Mouse (Mus musculus): ENCODE results near the gene Gspt1. TPM values are rescaled to one million over a fixed set of nuclear protein-coding genes. Genes with fewer than 3 reads are reported as not detected.
A peak's percentile ranks its signal among the peaks of the same experiment; 100 is the strongest.

The Gspt1 gene
- polyA plus RNA-seq, 1 experiment from 2014 or later, result 60.3 TPM

GRCm38 (mm10) chr16:11266556-11266955 is 12.4 kb upstream of the Gspt1 start:
- Histone ChIP-seq H3K9me3 (replicated peaks) (no peaks in the 10 kb centered on the region), H3K4me2 (no peak overlapping the region), H3K27ac (no peak overlapping the region), H3K27me3 (no peaks in the 10 kb centered on the region), H3K4me1 (no peaks in the 10 kb centered on the region), H3K4me3 (no peak overlapping the region), H3K36me3 (ENCODE audit: poor library complexity, severe bottlenecking) (no peaks in the 10 kb centered on the region), H3K9ac (no peak overlapping the region)
- ATAC-seq, result no peak
- WGBS, result 77% methylated on average over 2 of the region's 2 CpGs

- Histone ChIP-seq H3K9me3 (replicated peaks) (no peaks in the 10 kb centered on the region), H3K4me3 (no peak overlapping the region), H3K4me1 (no peaks in the 10 kb centered on the region), H3K4me2 (no peak overlapping the region), H3K9ac (no peak overlapping the region), H3K36me3 (ENCODE audit: poor library complexity, severe bottlenecking) (no peaks in the 10 kb centered on the region), H3K27me3 (no peaks in the 10 kb centered on the region), H3K27ac (no peak overlapping the region)
- no peak for ATAC-seq
Observed at GRCm38 (mm10) chr16:11263266-11263665, 9.1 kb upstream of the Gspt1 start.

GRCm38 (mm10) chr16:11254723-11255164 is 619 bp upstream of the Gspt1 start:
- Histone ChIP-seq H3K4me2 (peak overlapping the region; percentile 96), H3K4me3 (peak overlapping the region; percentile 98), H3K9ac (peak overlapping the region; percentile 93), H3K27ac (peak overlapping the region; percentile 92), H3K27me3 (no peaks in the 10 kb centered on the region), H3K4me1 (peaks cover 26% of the 10 kb centered on the region), H3K36me3 (ENCODE audit: poor library complexity, severe bottlenecking) (no peaks in the 10 kb centered on the region), H3K9me3 (replicated peaks) (no peaks in the 10 kb centered on the region)
- WGBS, result 23% methylated on average over 10 of the region's 10 CpGs
- no peak for ATAC-seq

- Histone ChIP-seq H3K27me3 (no peaks in the 10 kb centered on the region), H3K9ac (peak overlapping the region; percentile 93)
- under 1% methylated on average over 56 of the region's 58 CpGs for WGBS
Observed at GRCm38 (mm10) chr16:11253065-11253831, 877 bp downstream of the Gspt1 start.

GRCm38 (mm10) chr16:11247791-11248190 is 6.3 kb downstream of the Gspt1 start:
- H3K36me3 ChIP-seq (ENCODE audit: poor library complexity, severe bottlenecking), result no peaks in the 10 kb centered on the region
- 83% methylated on average over 2 of the region's 2 CpGs for WGBS
- H3K9ac ChIP-seq, result no peak overlapping the region
- ATAC-seq, result no peak
- no peaks in the 10 kb centered on the region for H3K27me3 ChIP-seq
- H3K4me1 ChIP-seq, result peaks cover 20% of the 10 kb centered on the region
- no peak overlapping the region for H3K4me3 ChIP-seq
- no peak overlapping the region for H3K4me2 ChIP-seq
- H3K27ac ChIP-seq, result no peak overlapping the region
- no peaks in the 10 kb centered on the region for H3K9me3 ChIP-seq (replicated peaks)

More at GRCm38 (mm10) chr16:11253065-11253831, 877 bp downstream of the Gspt1 start:
- Histone ChIP-seq H3K36me3 (ENCODE audit: poor library complexity, severe bottlenecking) (no peaks in the 10 kb centered on the region), H3K27ac (peak overlapping the region; percentile 92), H3K9me3 (replicated peaks) (no peaks in the 10 kb centered on the region), H3K4me2 (peak overlapping the region; percentile 96), H3K4me1 (peaks cover 26% of the 10 kb centered on the region), H3K4me3 (peak overlapping the region; percentile 98)
- peak; percentile 6; the same call in 1 of the 2 replicates for ATAC-seq

GRCm38 (mm10) chr16:11245767-11246166 is 8.4 kb downstream of the Gspt1 start:
- H3K4me1 ChIP-seq, result peaks cover 4% of the 10 kb centered on the region
- ATAC-seq, result no peak

GRCm38 (mm10) chr16:11242401-11242800 is 11.7 kb downstream of the Gspt1 start:
- Histone ChIP-seq H3K9ac (no peak overlapping the region), H3K4me3 (no peak overlapping the region), H3K9me3 (replicated peaks) (no peaks in the 10 kb centered on the region), H3K36me3 (ENCODE audit: poor library complexity, severe bottlenecking) (peaks cover 14% of the 10 kb centered on the region), H3K4me1 (0 out of 2 replicates have a peak, but pooled peaks cover 3% of the 10 kb centered on the region), H3K27ac (no peak overlapping the region), H3K27me3 (no peaks in the 10 kb centered on the region), H3K4me2 (no peak overlapping the region)
- WGBS, result 84% methylated on average over 1 of the region's 1 CpGs
- no peak for ATAC-seq

More at GRCm38 (mm10) chr16:11245767-11246166, 8.4 kb downstream of the Gspt1 start:
- H3K9me3 ChIP-seq (replicated peaks), result no peaks in the 10 kb centered on the region
- no peak overlapping the region for H3K9ac ChIP-seq
- no peaks in the 10 kb centered on the region for H3K27me3 ChIP-seq
- no peak overlapping the region for H3K27ac ChIP-seq
- 86% methylated on average over 9 of the region's 9 CpGs for WGBS
- no peaks in the 10 kb centered on the region for H3K36me3 ChIP-seq (ENCODE audit: poor library complexity, severe bottlenecking)
- H3K4me2 ChIP-seq, result no peak overlapping the region
- no peak overlapping the region for H3K4me3 ChIP-seq

GRCm38 (mm10) chr16:11217801-11218200 is 36.3 kb downstream of the Gspt1 start:
- H3K27me3 ChIP-seq, result no peaks in the 10 kb centered on the region
- no peaks in the 10 kb centered on the region for H3K9me3 ChIP-seq (replicated peaks)
- no peaks in the 10 kb centered on the region for H3K4me1 ChIP-seq
- no peak overlapping the region for H3K4me3 ChIP-seq
- WGBS, result 90% methylated on average over 3 of the region's 3 CpGs
- no peak overlapping the region for H3K4me2 ChIP-seq
- ATAC-seq, result no peak
- H3K27ac ChIP-seq, result no peak overlapping the region; the same call in 1 of the 2 replicates
- H3K36me3 ChIP-seq (ENCODE audit: poor library complexity, severe bottlenecking), result peaks cover 71% of the 10 kb centered on the region
- no peak overlapping the region for H3K9ac ChIP-seq

GRCm38 (mm10) chr16:11203600-11204390 is 50.3 kb downstream of the Gspt1 start:
- Histone ChIP-seq H3K4me1 (peaks cover 35% of the 10 kb centered on the region), H3K36me3 (ENCODE audit: poor library complexity, severe bottlenecking) (peaks cover 45% of the 10 kb centered on the region)
- WGBS, result 8% methylated on average over 24 of the region's 24 CpGs

GRCm38 (mm10) chr16:11202571-11203554 is 51.3 kb downstream of the Gspt1 start, which contains the start of gene Rsl1d1:
TSS of gene Rsl1d1 (minus strand) at chr16:11203331.
- Histone ChIP-seq H3K9ac (peak within 1 kb of the TSS; percentile 95), H3K4me1 (peaks cover 35% of the 10 kb centered on the region), H3K36me3 (ENCODE audit: poor library complexity, severe bottlenecking) (peaks cover 47% of the 10 kb centered on the region), H3K9me3 (replicated peaks) (no peaks in the 10 kb centered on the region), H3K4me3 (peak within 1 kb of the TSS; percentile 97), H3K27ac (peak within 1 kb of the TSS; percentile 57), H3K27me3 (no peaks in the 10 kb centered on the region), H3K4me2 (peak within 1 kb of the TSS; percentile 95)
- peak; percentile 100 for ATAC-seq
- WGBS, result under 1% methylated on average over 68 of the region's 68 CpGs

More at GRCm38 (mm10) chr16:11203600-11204390, 50.3 kb downstream of the Gspt1 start:
- peak overlapping the region; percentile 95 for H3K4me2 ChIP-seq
- no peaks in the 10 kb centered on the region for H3K27me3 ChIP-seq
- peak; percentile 64 for ATAC-seq
- H3K9ac ChIP-seq, result peak overlapping the region; percentile 95
- H3K4me3 ChIP-seq, result peak overlapping the region; percentile 97
- no peaks in the 10 kb centered on the region for H3K9me3 ChIP-seq (replicated peaks)
- 0 out of 2 replicates have a peak overlapping the region, but pooled peaks have one; percentile 3 for H3K27ac ChIP-seq

GRCm38 (mm10) chr16:11201740-11202394 is 52.3 kb downstream of the Gspt1 start:
- H3K27me3 ChIP-seq, result no peaks in the 10 kb centered on the region
- ATAC-seq, result no peak
- H3K4me3 ChIP-seq, result peak overlapping the region; percentile 97
- WGBS, result 70% methylated on average over 6 of the region's 6 CpGs
- peak overlapping the region; percentile 95 for H3K4me2 ChIP-seq
- H3K27ac ChIP-seq, result no peak overlapping the region
- peaks cover 35% of the 10 kb centered on the region for H3K4me1 ChIP-seq
- H3K9ac ChIP-seq, result peak overlapping the region; percentile 95
- H3K36me3 ChIP-seq (ENCODE audit: poor library complexity, severe bottlenecking), result peaks cover 50% of the 10 kb centered on the region
- H3K9me3 ChIP-seq (replicated peaks), result no peaks in the 10 kb centered on the region
